Mouse (Mus musculus) midbrain, embryonic 16.5 days (tissue): ENCODE data around the gene Glipr2. TPM values are rescaled to one million over a fixed set of nuclear protein-coding genes. Genes with fewer than 3 reads are reported as not detected.
A peak's percentile ranks its signal among the peaks of the same experiment; 100 is the strongest.

Experiments
- ATAC-seq: fragments of 200-750 bp; cut with Nextera tagmentation; 2 replicates; pipeline ENCODE4 v1.8.0; 2017; ENCODE audit warnings: moderate TSS enrichment
- H3K27ac ChIP-seq: fragments of 300-500 bp; sonication (generic); 2 replicates; pipeline ENCODE4 v1.5.1; 2014; ENCODE audit warnings: mild to moderate bottlenecking, low read length, mixed read lengths
- H3K27me3 ChIP-seq: fragments of 300-500 bp; sonication (generic); 2 replicates; pipeline ENCODE4 v1.6.1; 2014; ENCODE audit warnings: low read depth, low read length, mixed read lengths; ENCODE audit not compliant: control insufficient read depth, insufficient read depth
- H3K36me3 ChIP-seq: fragments of 300-500 bp; sonication (generic); 2 replicates; pipeline ENCODE4 v1.6.1; 2014; ENCODE audit warnings: mild to moderate bottlenecking, low read length, moderate library complexity, mixed read lengths; ENCODE audit not compliant: control insufficient read depth, insufficient read depth
- H3K4me1 ChIP-seq: fragments of 300-500 bp; sonication (generic); 2 replicates; pipeline ENCODE4 v1.6.1; 2014; ENCODE audit warnings: mild to moderate bottlenecking, low read length, mixed read lengths; ENCODE audit not compliant: control insufficient read depth, insufficient read depth
- H3K4me2 ChIP-seq: fragments of 300-500 bp; sonication (generic); 2 replicates; pipeline ENCODE4 v1.6.1; 2014; ENCODE audit warnings: mild to moderate bottlenecking, low read length, mixed read lengths
- H3K4me3 ChIP-seq: fragments of 300-500 bp; sonication (generic); 2 replicates; pipeline ENCODE4 v1.5.1; 2014; ENCODE audit warnings: low read depth, mild to moderate bottlenecking, low read length, moderate library complexity, mixed read lengths
- H3K9ac ChIP-seq: fragments of 300-500 bp; sonication (generic); 2 replicates; pipeline ENCODE4 v1.6.1; 2014; ENCODE audit warnings: low read depth, low read length, mixed read lengths
- H3K9me3 ChIP-seq: fragments of 300-500 bp; sonication (generic); replicated peaks from 2 replicates; pipeline ENCODE4 v1.6.1; 2014; ENCODE audit warnings: mild to moderate bottlenecking, low read length, mixed read lengths; ENCODE audit not compliant: control insufficient read depth, poor library complexity, severe bottlenecking
- WGBS: fragments of 180-500 bp; shearing (Covaris S2); extraction: QIAGEN DNeasy Blood & Tissue Kit; methylation state at CpG from one replicate; pipeline ENCODE4 v1.1.7; 2014; 5-methylcytosine and 5-hydroxymethylcytosine counted together
- polyA plus RNA-seq: library from polyadenylated mRNA; unstranded; fragments of >200 nt; fragmentation: Nextera tagmentation; extraction: Ambion mirVana; gene quantifications from 2 replicates; pipeline ENCODE4 v1.2.1, GENCODE M21; 2015

Gene Glipr2
- polyA plus RNA-seq, result 26.6 and 32.1 TPM in 2 replicates

- H3K27ac ChIP-seq, result peak within 1 kb of the TSS; percentile 59
- WGBS, result under 1% methylated on average over 39 of the region's 45 CpGs
- H3K9me3 ChIP-seq, result no peaks in the 10 kb centered on the region
- peak within 1 kb of the TSS; percentile 72 for H3K4me3 ChIP-seq
- no peaks in the 10 kb centered on the region for H3K36me3 ChIP-seq
- peaks cover 9% of the 10 kb centered on the region for H3K4me1 ChIP-seq
- H3K27me3 ChIP-seq, result no peaks in the 10 kb centered on the region
- peak within 1 kb of the TSS; percentile 96 for H3K4me2 ChIP-seq
- peak within 1 kb of the TSS; percentile 85 for H3K9ac ChIP-seq
- peak; percentile 85 for ATAC-seq
These were observed at the start of gene Glipr2 for GRCm38 (mm10) chr4:43957292-43957845. Gene Glipr2 (plus strand): TSS chr4:43957401.

- Histone ChIP-seq H3K9ac (no peak overlapping the region), H3K27ac (no peak overlapping the region), H3K4me3 (no peak overlapping the region), H3K27me3 (no peaks in the 10 kb centered on the region), H3K4me2 (no peak overlapping the region), H3K36me3 (peaks cover 19% of the 10 kb centered on the region), H3K9me3 (no peaks in the 10 kb centered on the region), H3K4me1 (no peaks in the 10 kb centered on the region)
- WGBS, result 90% methylated on average over 5 of the region's 5 CpGs
- ATAC-seq, result no peak
These were observed 39.0 kb upstream of the Glipr2 start for GRCm38 (mm10) chr4:43918221-43918620.

DNA sequence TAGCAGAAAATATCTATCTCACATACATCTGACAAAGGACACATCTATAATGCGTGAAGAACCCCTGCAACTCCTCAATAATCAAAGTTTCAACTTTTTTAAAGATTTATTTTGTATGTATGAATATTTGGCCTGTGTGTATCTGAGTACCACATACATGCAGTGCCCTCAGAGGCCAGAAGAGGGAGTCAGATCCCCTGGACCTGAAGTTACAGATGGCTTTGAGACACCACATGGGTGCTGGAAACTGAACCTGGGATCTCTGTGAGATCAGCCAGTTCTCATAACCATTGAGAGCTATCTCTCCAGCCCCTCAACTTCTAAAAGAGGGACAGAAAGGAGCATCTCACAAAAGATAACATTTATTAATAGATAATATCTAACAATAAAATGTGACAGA, 36.6 kb upstream of the Glipr2 start:
- Histone ChIP-seq H3K27ac (no peak overlapping the region), H3K4me1 (no peaks in the 10 kb centered on the region), H3K27me3 (no peaks in the 10 kb centered on the region), H3K4me3 (no peak overlapping the region), H3K9ac (no peak overlapping the region), H3K36me3 (peaks cover 17% of the 10 kb centered on the region), H3K4me2 (no peak overlapping the region), H3K9me3 (no peaks in the 10 kb centered on the region)
- 95% methylated on average over 1 of the region's 1 CpGs for WGBS
- no peak for ATAC-seq

DNA sequence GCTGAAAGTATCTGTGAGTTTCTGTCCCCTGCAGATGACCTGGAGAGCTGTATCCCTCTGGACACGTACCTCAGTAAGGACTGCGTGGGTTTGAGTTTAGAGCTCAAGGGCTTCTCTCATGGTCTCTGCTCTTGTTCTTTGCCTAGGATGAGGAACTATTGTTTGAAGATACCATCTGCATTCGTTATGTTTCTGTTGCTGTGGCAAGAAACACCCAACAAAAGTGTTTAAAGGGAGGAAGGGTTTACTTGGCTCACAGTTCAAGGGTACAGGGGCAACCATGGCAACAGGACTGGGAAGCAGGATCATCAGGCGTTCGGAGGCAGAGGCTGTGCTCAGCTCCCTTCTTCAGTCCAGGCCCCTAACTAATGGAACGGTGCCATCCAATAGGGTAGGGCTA, 32.1 kb upstream of the Glipr2 start:
- WGBS, result 88% methylated on average over 6 of the region's 6 CpGs
- no peaks in the 10 kb centered on the region for H3K27me3 ChIP-seq
- no peaks in the 10 kb centered on the region for H3K9me3 ChIP-seq

DNA sequence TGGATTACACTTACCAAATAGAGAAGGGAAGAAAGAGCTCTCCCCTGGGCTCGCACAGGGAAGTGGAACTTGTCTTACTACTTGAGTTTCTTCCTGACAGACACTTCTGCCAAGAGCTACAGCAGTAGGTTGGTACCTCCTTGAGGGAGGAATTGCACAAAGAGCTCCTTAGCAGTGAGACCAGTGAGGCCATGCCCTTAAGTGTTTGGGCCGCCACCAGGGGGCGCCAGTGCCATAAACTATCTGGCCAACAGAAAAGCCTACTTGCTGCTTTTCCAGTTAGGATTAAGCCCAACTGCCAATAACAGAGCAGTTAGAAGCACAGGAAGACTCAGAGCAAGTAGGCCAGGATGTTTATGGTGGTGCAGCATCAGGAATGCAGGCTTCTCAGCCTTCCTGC, 31.4 kb upstream of the Glipr2 start:
- H3K4me2 ChIP-seq, result no peak overlapping the region
- H3K36me3 ChIP-seq, result peaks cover 32% of the 10 kb centered on the region
- no peaks in the 10 kb centered on the region for H3K9me3 ChIP-seq
- H3K4me3 ChIP-seq, result no peak overlapping the region
- 17% methylated on average over 3 of the region's 3 CpGs for WGBS
- ATAC-seq, result peak; percentile 28; the same call in 1 of the 2 replicates
- H3K4me1 ChIP-seq, result no peaks in the 10 kb centered on the region
- H3K9ac ChIP-seq, result no peak overlapping the region
- H3K27me3 ChIP-seq, result no peaks in the 10 kb centered on the region
- no peak overlapping the region for H3K27ac ChIP-seq

More for the DNA sequence above, 32.1 kb upstream of the Glipr2 start:
- H3K4me1 ChIP-seq, result no peaks in the 10 kb centered on the region
- H3K4me3 ChIP-seq, result no peak overlapping the region
- no peak overlapping the region for H3K4me2 ChIP-seq
- peaks cover 27% of the 10 kb centered on the region for H3K36me3 ChIP-seq
- no peak overlapping the region for H3K27ac ChIP-seq
- no peak for ATAC-seq
- H3K9ac ChIP-seq, result no peak overlapping the region

DNA sequence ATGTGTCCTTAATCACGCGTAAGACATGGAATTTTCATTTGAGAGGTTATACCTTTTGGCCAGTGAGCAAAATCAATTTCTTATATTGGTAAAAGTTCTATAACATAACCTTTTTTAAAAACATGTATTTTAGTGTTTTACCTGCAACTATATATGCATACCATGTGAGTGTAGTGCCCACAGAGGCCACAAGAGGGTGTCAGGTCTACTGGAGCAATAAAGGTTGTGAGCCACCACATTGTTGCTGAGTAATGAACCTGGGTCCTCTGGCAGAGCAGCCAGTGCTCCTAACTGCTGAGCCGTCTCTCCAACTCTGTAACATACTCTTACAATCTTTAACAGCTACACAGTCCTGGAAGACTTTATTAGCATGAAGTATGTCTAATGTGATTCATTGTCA, 29.4 kb upstream of the Glipr2 start:
- Histone ChIP-seq H3K9me3 (no peaks in the 10 kb centered on the region), H3K36me3 (peaks cover 35% of the 10 kb centered on the region), H3K4me3 (no peak overlapping the region), H3K27ac (no peak overlapping the region), H3K4me2 (no peak overlapping the region), H3K27me3 (no peaks in the 10 kb centered on the region), H3K4me1 (no peaks in the 10 kb centered on the region), H3K9ac (no peak overlapping the region)
- no peak for ATAC-seq
- WGBS, result 96% methylated on average over 3 of the region's 3 CpGs

DNA sequence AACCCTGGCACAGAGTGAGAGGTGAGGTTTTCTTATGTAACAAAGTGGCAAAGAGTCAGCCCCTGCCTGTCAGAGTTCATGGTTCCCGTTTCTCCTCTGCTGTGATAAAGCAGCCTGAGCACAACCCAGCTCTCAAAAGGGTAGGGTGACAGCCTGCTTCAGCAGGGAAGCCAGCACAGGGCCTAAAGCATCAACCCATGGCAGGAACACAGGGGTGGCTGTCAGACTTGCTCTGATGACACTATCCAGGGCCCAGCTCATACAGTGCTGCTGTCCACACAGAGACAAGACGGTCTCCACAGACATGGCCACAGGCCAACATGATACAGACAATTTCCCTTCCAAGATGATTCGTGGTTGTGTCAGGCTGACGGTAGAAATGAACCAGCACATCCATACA, 25.3 kb upstream of the Glipr2 start:
- no peaks in the 10 kb centered on the region for H3K4me1 ChIP-seq
- H3K27ac ChIP-seq, result no peak overlapping the region
- peaks cover 31% of the 10 kb centered on the region for H3K36me3 ChIP-seq
- no peak overlapping the region for H3K4me3 ChIP-seq
- H3K4me2 ChIP-seq, result no peak overlapping the region
- 87% methylated on average over 4 of the region's 4 CpGs for WGBS
- H3K9ac ChIP-seq, result no peak overlapping the region
- H3K27me3 ChIP-seq, result no peaks in the 10 kb centered on the region
- ATAC-seq, result no peak
- H3K9me3 ChIP-seq, result no peaks in the 10 kb centered on the region

GRCm38 (mm10) chr4:43936186-43936585, 21.0 kb upstream of the Glipr2 start:
- Histone ChIP-seq H3K4me3 (no peak overlapping the region), H3K9ac (no peak overlapping the region), H3K4me1 (no peaks in the 10 kb centered on the region), H3K27ac (no peak overlapping the region), H3K36me3 (peaks cover 17% of the 10 kb centered on the region), H3K27me3 (no peaks in the 10 kb centered on the region), H3K4me2 (no peak overlapping the region), H3K9me3 (no peaks in the 10 kb centered on the region)
- 86% methylated on average over 4 of the region's 4 CpGs for WGBS
- ATAC-seq, result no peak

DNA sequence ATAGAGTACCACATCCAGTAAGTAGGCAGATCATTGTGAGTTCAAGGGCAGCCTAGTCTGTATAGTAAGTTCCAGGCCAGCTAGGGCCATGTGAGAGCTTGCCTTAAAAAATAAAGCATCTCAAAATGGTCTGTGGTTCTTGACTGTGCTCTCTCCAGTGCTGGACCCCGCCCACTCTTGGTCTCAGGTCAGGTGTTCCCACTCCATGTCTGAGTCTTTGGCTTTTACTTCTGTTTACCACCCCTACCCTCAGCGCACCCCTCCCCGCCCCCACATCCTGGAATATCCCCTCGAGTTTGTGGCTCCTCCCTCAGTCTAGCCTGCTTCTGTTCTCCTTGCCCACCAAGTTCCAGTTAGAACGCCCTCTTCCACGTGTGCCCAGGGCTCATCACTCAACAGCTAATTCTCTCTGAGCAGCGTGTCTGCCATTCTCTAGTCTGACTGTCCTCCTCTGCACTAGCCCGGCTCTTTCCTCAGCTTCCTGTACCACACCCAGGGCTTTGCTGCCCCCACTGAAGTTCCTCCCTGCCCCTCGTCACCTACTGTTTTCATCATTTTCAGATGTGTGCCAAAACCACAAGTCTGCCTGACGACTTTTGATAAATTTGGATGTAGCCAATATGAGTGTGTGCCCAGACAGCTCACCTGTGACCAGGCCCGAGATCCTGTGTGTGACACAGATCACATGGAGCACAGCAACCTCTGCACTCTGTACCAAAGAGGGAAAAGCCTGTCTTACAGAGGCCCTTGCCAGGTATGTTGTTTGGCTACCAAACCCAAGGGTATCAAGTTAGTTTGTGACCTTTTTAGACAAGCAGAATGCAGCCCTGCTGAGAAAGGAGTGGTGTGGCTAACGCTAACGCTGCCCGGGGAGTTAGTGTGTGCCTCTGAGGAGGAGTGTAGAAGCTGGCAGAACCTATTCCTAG, 20.2 kb upstream of the Glipr2 start:
- Histone ChIP-seq H3K4me3 (no peak overlapping the region), H3K9me3 (no peaks in the 10 kb centered on the region), H3K27ac (no peak overlapping the region), H3K9ac (no peak overlapping the region), H3K27me3 (no peaks in the 10 kb centered on the region), H3K36me3 (peaks cover 17% of the 10 kb centered on the region), H3K4me2 (no peak overlapping the region), H3K4me1 (no peaks in the 10 kb centered on the region)
- 82% methylated on average over 14 of the region's 14 CpGs for WGBS
- ATAC-seq, result no peak
